Mouse (Mus musculus) gastrocnemius, adult 2 months (tissue): Measurements from ENCODE around the gene Hivep3. TPM values are rescaled to one million over a fixed set of nuclear protein-coding genes. Genes with fewer than 3 reads are reported as not detected.

ENCODE experiments used
- DNase-seq: peaks from one replicate; pipeline ENCODE4 v3.0.0; 2022
- H3K27ac ChIP-seq: fragments of 200-600 bp; 2 replicates; pipeline ENCODE4 v1.8.1; 2022; ENCODE audit warnings: mild to moderate bottlenecking
- H3K4me3 ChIP-seq: fragments of 200-600 bp; 2 replicates; pipeline ENCODE4 v1.8.1; 2022; ENCODE audit warnings: mild to moderate bottlenecking, moderate library complexity
- CTCF ChIP-seq: fragments of 200-600 bp; IDR thresholded peaks from 2 replicates; pipeline ENCODE4 v1.8.1; 2022; ENCODE audit warnings: antibody characterized with exemption, mild to moderate bottlenecking, moderate library complexity
- intact Hi-C: fragments of 180-260 bp; cut with DNase I; formaldehyde crosslinking; loops from one replicate; pipeline ENCODE4 v1.15.1; 2025
- total RNA-seq, 2 experiments: library from RNA; stranded (reverse); gene quantifications; 2 replicates each; pipeline ENCODE4 v1.2.3; 2021

Gene Hivep3
- total RNA-seq, 2 experiments from 2014 or later: 1.7 to 3.5 TPM

DNA sequence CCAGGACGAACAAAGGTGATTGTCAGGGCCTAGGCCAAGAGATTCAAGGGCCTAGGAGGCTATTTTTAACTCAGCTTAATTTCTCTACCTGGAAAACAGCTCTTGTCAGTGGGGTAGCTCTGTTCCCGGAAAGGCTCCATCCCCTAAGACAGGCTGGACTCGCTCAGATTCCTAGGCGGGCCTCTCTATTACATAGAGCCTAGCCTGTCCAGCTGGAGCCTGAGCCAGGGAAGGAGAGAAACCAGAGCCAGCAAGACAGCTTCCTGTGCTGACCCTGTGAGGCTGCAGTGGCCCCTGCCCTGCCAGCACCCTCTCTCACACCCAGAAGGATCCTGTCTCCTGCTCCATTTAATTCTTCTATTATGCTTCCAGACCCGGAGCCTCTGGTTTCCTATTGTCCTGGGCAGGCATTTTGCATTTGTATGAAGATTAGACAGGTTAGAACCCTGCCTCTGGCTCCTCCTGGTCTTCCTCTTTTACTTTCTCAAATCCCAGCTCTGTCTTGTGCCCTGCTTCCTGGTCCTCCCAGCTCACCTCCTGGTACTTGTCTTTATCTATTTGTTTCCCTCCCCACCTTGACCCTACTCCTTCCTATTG, 425.2 kb downstream of the Hivep3 start:
- TF ChIP-seq CTCF: no peak
- peak; percentile 68 for DNase-seq
- intact Hi-C loops: no loop called here
- Histone ChIP-seq H3K4me3 (no peak overlapping the region), H3K27ac (peak overlapping the region; percentile 8; the same call in 1 of the 2 replicates)

DNA sequence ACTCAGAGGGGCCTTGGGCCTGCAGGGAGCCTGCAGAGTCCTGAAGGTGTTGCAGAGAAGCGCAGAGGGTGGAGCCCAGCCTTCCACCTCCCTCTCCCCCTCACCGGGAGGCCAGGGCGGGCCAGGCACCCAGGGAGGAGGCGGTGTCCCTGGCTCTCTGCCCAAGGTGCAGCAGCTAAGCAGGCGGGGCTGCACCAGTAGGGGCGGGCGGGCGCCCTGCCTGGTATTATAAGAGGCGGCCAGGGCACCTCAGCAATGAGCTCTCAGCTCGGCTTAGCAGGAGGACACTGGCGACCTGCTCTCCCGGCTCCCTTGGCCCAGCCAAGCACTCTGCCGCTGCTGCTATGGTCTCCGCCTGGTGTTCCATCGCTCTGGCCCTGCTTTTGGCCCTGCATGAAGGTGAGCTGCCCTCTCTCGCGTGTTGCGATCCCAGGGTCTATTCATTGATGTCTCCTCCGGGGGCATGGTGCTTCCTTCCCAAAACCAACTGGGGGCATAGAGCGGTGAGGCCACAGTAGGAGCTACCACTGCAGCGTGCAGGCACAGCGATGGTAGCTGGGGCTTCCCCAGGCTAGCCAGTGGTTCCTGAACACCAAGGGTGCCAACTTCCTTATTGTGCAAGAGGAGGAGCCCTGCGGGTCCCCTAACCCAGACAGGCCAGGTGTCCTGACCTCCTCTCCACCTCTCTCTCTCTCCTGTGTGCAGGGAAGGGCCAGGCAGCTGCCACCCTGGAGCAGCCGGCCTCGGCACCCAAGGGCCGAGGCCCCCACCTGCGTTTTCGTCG, 427.8 kb downstream of the Hivep3 start, which contains the start of gene Edn2:
TSS of gene Edn2 (plus strand) at position 41 of the 784 bp plus-strand sequence.
- peak; percentile 89 for DNase-seq
- intact Hi-C loops: no loop called here
- TF ChIP-seq CTCF: no peak
- Histone ChIP-seq H3K4me3 (no peak within 1 kb of the TSS; the same call in 1 of the 2 replicates), H3K27ac (no peak within 1 kb of the TSS)

- TF ChIP-seq CTCF: no peak
- H3K27ac ChIP-seq: no peak overlapping the region
- DNase-seq: no peak
- no peak overlapping the region for H3K4me3 ChIP-seq
- intact Hi-C loops: no loop called here
Observed at GRCm38 (mm10) chr4:120162586-120162985, 429.0 kb downstream of the Hivep3 start.

- DNase-seq: no peak
- TF ChIP-seq CTCF: no peak
Observed at GRCm38 (mm10) chr4:120163242-120163641, 429.7 kb downstream of the Hivep3 start.

DNA sequence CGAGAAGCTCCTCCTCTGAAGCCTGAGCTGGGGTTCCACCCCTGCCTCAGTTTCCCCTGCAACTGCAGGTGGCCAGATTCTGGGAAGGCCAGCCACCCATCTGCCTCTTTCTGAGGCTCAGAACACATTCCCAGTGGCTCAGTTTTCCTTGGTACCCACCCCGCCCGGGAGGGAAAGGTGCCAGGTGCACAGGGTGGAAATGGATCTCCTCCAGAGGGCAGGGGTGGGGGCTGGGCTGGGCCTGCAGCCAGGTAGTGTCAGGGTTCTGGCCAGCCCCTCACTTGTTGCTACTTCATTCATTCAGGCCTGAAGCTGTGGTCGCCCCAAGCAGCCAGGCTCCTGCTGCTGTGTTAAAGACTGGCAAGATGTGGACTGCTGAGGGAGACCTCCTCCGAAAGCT, 430.7 kb downstream of the Hivep3 start:
- intact Hi-C loops: no loop called here
- Histone ChIP-seq H3K27ac (no peak overlapping the region), H3K4me3 (no peak overlapping the region)
- no peak for TF ChIP-seq CTCF
- no peak for DNase-seq

More at GRCm38 (mm10) chr4:120163242-120163641, 429.7 kb downstream of the Hivep3 start:
- Histone ChIP-seq H3K27ac (no peak overlapping the region), H3K4me3 (no peak overlapping the region)
- intact Hi-C loops: no loop called here

DNA sequence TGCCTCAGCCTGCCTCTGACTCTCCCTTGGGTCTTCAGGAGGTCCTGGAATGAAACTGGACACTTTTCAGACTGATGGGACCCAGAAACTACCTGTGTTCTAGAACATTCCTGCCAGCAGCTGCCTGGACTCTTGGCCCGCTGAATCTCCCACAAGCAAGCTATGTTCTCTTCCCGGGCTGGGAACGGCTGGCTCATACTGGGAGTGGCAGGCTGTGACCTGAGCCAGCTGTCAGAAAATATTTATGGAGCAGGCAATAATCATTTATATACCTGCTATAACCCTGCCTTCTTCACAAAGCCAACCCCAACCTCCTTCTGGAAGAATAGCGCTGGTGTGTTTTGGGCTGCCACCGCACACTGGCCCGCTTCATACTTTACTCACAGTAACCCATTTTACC, 434.2 kb downstream of the Hivep3 start:
- DNase-seq: no peak
- H3K4me3 ChIP-seq: no peak overlapping the region
- intact Hi-C loops: no loop called here
- no peak for TF ChIP-seq CTCF
- no peak overlapping the region for H3K27ac ChIP-seq

DNA sequence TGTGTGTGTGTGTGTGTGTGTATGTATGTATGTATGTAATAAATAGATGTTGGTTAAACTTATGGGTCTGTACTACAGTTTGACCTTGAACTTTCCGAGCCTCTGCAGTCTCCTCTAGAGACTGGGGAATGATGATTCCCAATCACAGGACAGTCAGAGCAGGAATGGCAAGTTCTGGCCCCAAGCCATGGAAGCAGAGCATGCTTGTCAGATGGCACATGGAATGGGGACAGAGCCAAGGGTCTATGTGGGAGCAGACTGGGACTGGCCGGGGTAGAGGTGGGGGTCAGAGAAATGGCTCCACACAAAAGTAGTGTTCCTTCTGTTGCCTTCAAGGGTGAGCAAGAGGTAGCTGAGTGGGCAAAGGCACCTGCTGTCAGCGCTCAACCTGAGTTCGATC, 434.8 kb downstream of the Hivep3 start:
- DNase-seq: no peak
- Histone ChIP-seq H3K4me3 (no peak overlapping the region), H3K27ac (no peak overlapping the region)
- intact Hi-C loops: no loop called here
- no peak for TF ChIP-seq CTCF

DNA sequence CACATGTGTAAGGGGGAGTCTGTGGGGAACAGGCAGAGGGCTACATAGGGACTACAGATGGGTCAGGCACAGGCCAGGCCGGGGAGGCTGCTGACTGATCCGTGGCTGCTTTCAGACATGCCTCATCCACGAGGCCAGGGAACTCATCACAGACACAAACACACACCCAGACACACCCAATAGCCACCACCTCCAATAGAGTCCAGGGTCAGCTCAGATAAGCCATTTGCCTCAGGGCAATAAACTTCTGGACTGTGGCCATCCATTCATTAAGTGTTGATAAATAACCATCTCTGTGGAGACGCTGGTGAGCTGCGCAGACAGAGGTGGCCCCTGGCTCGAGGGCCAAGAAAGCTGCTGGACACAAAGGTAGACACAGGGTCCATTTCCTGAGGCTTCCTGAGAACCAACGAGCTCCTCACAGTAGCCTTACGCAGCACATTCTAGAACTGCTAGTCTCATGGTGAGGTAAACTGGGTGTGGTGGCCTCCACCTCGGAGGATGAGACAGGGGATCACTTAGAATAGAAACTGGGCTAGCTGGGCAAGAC, 436.9 kb downstream of the Hivep3 start:
- intact Hi-C loops: no loop called here
- H3K27ac ChIP-seq: no peak overlapping the region
- TF ChIP-seq CTCF: no peak
- DNase-seq: no peak
- H3K4me3 ChIP-seq: no peak overlapping the region

DNA sequence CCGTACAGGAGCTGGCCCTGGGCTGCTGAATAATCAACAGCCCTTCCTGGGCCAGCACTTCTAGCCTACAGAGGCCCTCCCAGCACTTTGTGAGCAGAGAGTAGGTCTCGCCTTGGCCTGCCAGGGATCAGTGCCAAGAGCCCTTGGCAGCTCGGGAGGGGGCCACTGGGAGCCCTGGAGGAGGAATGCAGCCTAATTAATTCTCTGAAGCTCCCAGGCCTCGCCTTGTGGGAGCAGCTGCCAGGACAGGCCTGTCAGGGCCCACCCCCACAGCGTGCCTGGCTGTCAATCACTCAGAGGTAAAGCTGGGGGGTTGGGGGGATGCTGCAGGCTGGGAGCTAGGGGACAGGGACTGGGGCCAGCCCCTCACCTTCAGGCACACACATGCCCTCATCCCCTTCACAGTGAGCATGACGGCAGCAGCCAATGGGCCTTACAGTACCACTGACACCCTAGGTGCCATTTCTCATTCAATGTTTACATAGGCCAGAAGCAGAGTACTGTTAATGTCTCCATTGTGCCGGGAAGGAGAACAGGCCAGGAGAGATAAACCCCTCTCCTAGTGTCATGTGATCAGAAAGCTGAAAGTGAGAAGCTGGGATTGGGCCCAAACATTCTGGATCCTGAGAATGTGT, 438.6 kb downstream of the Hivep3 start:
- intact Hi-C loops: no loop called here
- H3K4me3 ChIP-seq: no peak overlapping the region
- no peak for TF ChIP-seq CTCF
- DNase-seq: no peak
- H3K27ac ChIP-seq: no peak overlapping the region

- H3K27ac ChIP-seq: no peak overlapping the region
- intact Hi-C loops: no loop called here
- no peak overlapping the region for H3K4me3 ChIP-seq
- TF ChIP-seq CTCF: no peak
- no peak for DNase-seq
Observed at GRCm38 (mm10) chr4:120179123-120179522, 445.5 kb downstream of the Hivep3 start.

- TF ChIP-seq CTCF: no peak
- intact Hi-C loops: no loop called here
- H3K27ac ChIP-seq: no peak overlapping the region
- H3K4me3 ChIP-seq: no peak overlapping the region
- DNase-seq: no peak
Observed at GRCm38 (mm10) chr4:120180535-120180934, 447.0 kb downstream of the Hivep3 start.

- TF ChIP-seq CTCF: no peak
- Histone ChIP-seq H3K4me3 (no peak overlapping the region), H3K27ac (no peak overlapping the region)
- intact Hi-C loops: no loop called here
- no peak for DNase-seq
Observed at GRCm38 (mm10) chr4:120184374-120184991, 450.9 kb downstream of the Hivep3 start.

DNA sequence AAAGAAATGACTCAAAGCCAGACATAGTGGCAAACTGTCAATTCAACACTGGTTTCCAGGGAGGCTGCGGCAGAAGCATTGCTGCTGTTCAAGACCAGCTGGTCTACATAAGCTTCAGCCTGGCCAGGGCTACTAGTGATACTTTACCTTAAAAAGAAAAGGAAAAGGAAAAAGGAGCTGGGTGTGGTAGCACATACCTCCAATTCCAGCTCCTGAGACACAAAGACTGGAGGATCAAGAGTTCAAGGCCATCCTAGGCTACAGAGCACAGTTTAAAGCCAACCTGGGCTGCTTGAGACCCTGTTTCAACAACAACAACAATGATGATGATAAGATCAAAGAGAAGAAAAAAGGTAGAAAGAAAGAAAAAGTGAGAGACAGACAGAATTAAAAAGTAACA, 452.9 kb downstream of the Hivep3 start:
- Histone ChIP-seq H3K4me3 (no peak overlapping the region), H3K27ac (no peak overlapping the region)
- intact Hi-C loops: no loop called here
- TF ChIP-seq CTCF: no peak
- DNase-seq: no peak
